Mouse (Mus musculus): ENCODE measurements around the gene Mapk10. TPM values are rescaled to one million over a fixed set of nuclear protein-coding genes. Genes with fewer than 3 reads are reported as not detected.
"Not testable (repeated sequence)": the region's sequence is repeated elsewhere in the genome, so short reads cannot be mapped to it uniquely, and the experiment has no call there.

Gene Mapk10
- polyA plus RNA-seq, 1 experiment from 2014 or later = 86.2 TPM

GRCm38 (mm10) chr5:102993951-102994350, 217.2 kb downstream of the Mapk10 start:
- ATAC-seq (ENCODE audit: low FRiP score, low read depth) = no peak

GRCm38 (mm10) chr5:102991691-102992090, 219.4 kb downstream of the Mapk10 start:
- Histone ChIP-seq H3K9me3 (no peaks in the 10 kb centered on the region), H3K4me3 (no peak overlapping the region), H3K36me3 (peaks cover 16% of the 10 kb centered on the region), H3K4me1 (replicated peaks) (no peaks in the 10 kb centered on the region), H3K9ac (no peak overlapping the region), H3K27me3 (no peaks in the 10 kb centered on the region), H3K4me2 (no peak overlapping the region), H3K27ac (replicated peaks) (no peak overlapping the region)
- WGBS = 71% methylated on average over 2 of the region's 2 CpGs
- no peak for ATAC-seq (ENCODE audit: low FRiP score, low read depth)

More at GRCm38 (mm10) chr5:102993951-102994350, 217.2 kb downstream of the Mapk10 start:
- 70% methylated on average over 5 of the region's 5 CpGs for WGBS
- no peaks in the 10 kb centered on the region for H3K4me1 ChIP-seq (replicated peaks)
- H3K9ac ChIP-seq = no peak overlapping the region
- no peak overlapping the region for H3K4me2 ChIP-seq
- H3K27me3 ChIP-seq = no peaks in the 10 kb centered on the region
- H3K27ac ChIP-seq (replicated peaks) = no peak overlapping the region
- no peaks in the 10 kb centered on the region for H3K9me3 ChIP-seq
- no peak overlapping the region for H3K4me3 ChIP-seq
- peaks cover 7% of the 10 kb centered on the region for H3K36me3 ChIP-seq

- no peak overlapping the region for H3K9ac ChIP-seq
- peaks cover 11% of the 10 kb centered on the region for H3K4me1 ChIP-seq (replicated peaks)
- H3K27me3 ChIP-seq = no peaks in the 10 kb centered on the region
- no peaks in the 10 kb centered on the region for H3K36me3 ChIP-seq
- ATAC-seq (ENCODE audit: low FRiP score, low read depth) = no peak
- H3K4me3 ChIP-seq = no peak overlapping the region
- H3K9me3 ChIP-seq = no peaks in the 10 kb centered on the region
- H3K27ac ChIP-seq (replicated peaks) = no peak overlapping the region
- WGBS = 76% methylated on average over 2 of the region's 2 CpGs
- no peak overlapping the region for H3K4me2 ChIP-seq
Observed at GRCm38 (mm10) chr5:102978382-102978781, 232.8 kb downstream of the Mapk10 start.

- no peaks in the 10 kb centered on the region for H3K36me3 ChIP-seq
- H3K4me3 ChIP-seq = no peak overlapping the region
- ATAC-seq (ENCODE audit: low FRiP score, low read depth) = peak; percentile 56; the same call in 1 of the 2 replicates
- H3K9me3 ChIP-seq = no peaks in the 10 kb centered on the region
- H3K4me2 ChIP-seq = no peak overlapping the region
- no peak overlapping the region for H3K9ac ChIP-seq
- H3K4me1 ChIP-seq (replicated peaks) = peaks cover 14% of the 10 kb centered on the region
- 44% methylated on average over 6 of the region's 6 CpGs for WGBS
- H3K27me3 ChIP-seq = no peaks in the 10 kb centered on the region
- peak overlapping the region; percentile 50 for H3K27ac ChIP-seq (replicated peaks)
Observed at GRCm38 (mm10) chr5:102977138-102977537, 234.0 kb downstream of the Mapk10 start.

- H3K4me2 ChIP-seq = no peak overlapping the region
- no peaks in the 10 kb centered on the region for H3K9me3 ChIP-seq
- no peaks in the 10 kb centered on the region for H3K27me3 ChIP-seq
- H3K36me3 ChIP-seq = no peaks in the 10 kb centered on the region
- H3K4me1 ChIP-seq (replicated peaks) = peaks cover 14% of the 10 kb centered on the region
- no peak overlapping the region for H3K4me3 ChIP-seq
- H3K9ac ChIP-seq = no peak overlapping the region
- H3K27ac ChIP-seq (replicated peaks) = peak overlapping the region; percentile 50
- no peak for ATAC-seq (ENCODE audit: low FRiP score, low read depth)
Observed at GRCm38 (mm10) chr5:102976540-102976939, 234.6 kb downstream of the Mapk10 start.

- no peak for ATAC-seq (ENCODE audit: low FRiP score, low read depth)
- Histone ChIP-seq H3K36me3 (no peaks in the 10 kb centered on the region), H3K4me2 (no peak overlapping the region), H3K9ac (no peak overlapping the region), H3K27me3 (no peaks in the 10 kb centered on the region), H3K9me3 (no peaks in the 10 kb centered on the region), H3K27ac (replicated peaks) (no peak overlapping the region; the same call in 1 of the 2 replicates), H3K4me3 (no peak overlapping the region), H3K4me1 (replicated peaks) (peaks cover 14% of the 10 kb centered on the region)
- WGBS = 54% methylated on average over 4 of the region's 4 CpGs
Observed at GRCm38 (mm10) chr5:102974400-102974799, 236.7 kb downstream of the Mapk10 start.

GRCm38 (mm10) chr5:102964396-102964795, 246.7 kb downstream of the Mapk10 start:
- no peaks in the 10 kb centered on the region for H3K9me3 ChIP-seq
- no peak overlapping the region for H3K4me2 ChIP-seq
- H3K9ac ChIP-seq = no peak overlapping the region
- no peak overlapping the region for H3K27ac ChIP-seq (replicated peaks)
- no peak overlapping the region for H3K4me3 ChIP-seq
- no peak for ATAC-seq (ENCODE audit: low FRiP score, low read depth)
- no peaks in the 10 kb centered on the region for H3K27me3 ChIP-seq
- H3K4me1 ChIP-seq (replicated peaks) = no peaks in the 10 kb centered on the region
- WGBS = 95% methylated on average over 5 of the region's 5 CpGs
- H3K36me3 ChIP-seq = peaks cover 14% of the 10 kb centered on the region; the same call in 1 of the 2 replicates

GRCm38 (mm10) chr5:102953414-102953813, 257.7 kb downstream of the Mapk10 start:
- Histone ChIP-seq H3K9me3 (no peaks in the 10 kb centered on the region), H3K4me2 (no peak overlapping the region), H3K9ac (no peak overlapping the region), H3K36me3 (no peaks in the 10 kb centered on the region), H3K4me3 (no peak overlapping the region), H3K27ac (replicated peaks) (no peak overlapping the region), H3K4me1 (replicated peaks) (no peaks in the 10 kb centered on the region), H3K27me3 (no peaks in the 10 kb centered on the region)
- no peak for ATAC-seq (ENCODE audit: low FRiP score, low read depth)
- 85% methylated on average over 8 of the region's 8 CpGs for WGBS

- no peaks in the 10 kb centered on the region for H3K27me3 ChIP-seq
- ATAC-seq (ENCODE audit: low FRiP score, low read depth) = no peak
- no peak overlapping the region for H3K4me3 ChIP-seq
- no peak overlapping the region for H3K4me2 ChIP-seq
- H3K4me1 ChIP-seq (replicated peaks) = no peaks in the 10 kb centered on the region
- H3K9me3 ChIP-seq = no peaks in the 10 kb centered on the region
- WGBS = 78% methylated on average over 3 of the region's 3 CpGs
- no peak overlapping the region for H3K27ac ChIP-seq (replicated peaks)
- H3K9ac ChIP-seq = no peak overlapping the region
- no peaks in the 10 kb centered on the region for H3K36me3 ChIP-seq
Observed at GRCm38 (mm10) chr5:102952918-102953317, 258.2 kb downstream of the Mapk10 start.

- Histone ChIP-seq H3K4me2 (no peak overlapping the region), H3K9ac (no peak overlapping the region), H3K36me3 (no peaks in the 10 kb centered on the region), H3K27me3 (no peaks in the 10 kb centered on the region), H3K4me3 (no peak overlapping the region), H3K4me1 (replicated peaks) (no peaks in the 10 kb centered on the region), H3K27ac (replicated peaks) (no peak overlapping the region), H3K9me3 (no peaks in the 10 kb centered on the region)
- 80% methylated on average over 8 of the region's 8 CpGs for WGBS
- ATAC-seq (ENCODE audit: low FRiP score, low read depth) = no peak
Observed at GRCm38 (mm10) chr5:102947061-102947711, 263.9 kb downstream of the Mapk10 start.

- Histone ChIP-seq H3K4me1 (replicated peaks) (no peaks in the 10 kb centered on the region), H3K9ac (no peak overlapping the region), H3K36me3 (no peaks in the 10 kb centered on the region), H3K27me3 (no peaks in the 10 kb centered on the region), H3K9me3 (no peaks in the 10 kb centered on the region), H3K4me3 (no peak overlapping the region), H3K4me2 (no peak overlapping the region), H3K27ac (replicated peaks) (no peak overlapping the region)
- ATAC-seq (ENCODE audit: low FRiP score, low read depth) = no peak
- 88% methylated on average over 8 of the region's 8 CpGs for WGBS
Observed at GRCm38 (mm10) chr5:102946625-102947024, 264.5 kb downstream of the Mapk10 start.

GRCm38 (mm10) chr5:102943864-102944630, 267.1 kb downstream of the Mapk10 start:
- WGBS = 82% methylated on average over 17 of the region's 17 CpGs
- not testable (repeated sequence) for H3K4me3 ChIP-seq; H3K9me3 ChIP-seq; H3K27ac ChIP-seq (replicated peaks); H3K36me3 ChIP-seq; ATAC-seq (ENCODE audit: low FRiP score, low read depth); H3K4me1 ChIP-seq (replicated peaks); H3K27me3 ChIP-seq; H3K4me2 ChIP-seq; H3K9ac ChIP-seq
